Comparison of ENCODE assay signal across 25 mouse cellular contexts in the genomic region with DNA sequence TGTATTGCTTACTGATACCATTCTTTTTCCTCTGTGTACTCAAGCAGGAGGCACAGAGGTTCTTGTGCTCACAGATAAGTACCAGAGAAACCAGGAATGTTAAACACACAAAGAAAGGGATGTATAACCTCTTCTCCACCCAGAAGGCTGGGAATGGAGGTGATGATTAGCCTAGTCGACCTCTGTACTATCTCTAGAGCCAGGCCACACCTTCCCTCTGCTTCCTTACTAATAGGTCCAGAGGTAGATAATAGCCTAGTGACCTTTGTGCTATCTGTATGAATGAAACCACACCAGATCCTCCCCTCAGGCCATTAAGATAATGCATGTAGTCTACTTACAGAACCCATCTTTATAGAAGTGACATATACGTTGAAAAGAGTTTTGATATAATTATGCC. TPM values are rescaled to one million over a fixed set of nuclear protein-coding genes. Genes with fewer than 3 reads are reported as not detected.
A peak's percentile ranks its signal among the peaks of the same experiment; 100 is the strongest.
DNase-seq lines count a peak whose midpoint lies in the region; ATAC-seq lines count a peak whose summit lies in the region.
"Had no signal": no experiment of that assay in that cellular context is flagged by ENCODE, and none has a peak within 500 bp of the region (broad histone marks: within the 10 kb centered on the region; RNA-seq: fewer than 3 reads in every experiment).

No protein-coding gene starts in this region.

- H3K27ac ChIP-seq in kidney, embryonic 15.5 days: no peak overlapping the region
- H3K27ac ChIP-seq in kidney, embryonic 16.5 days (ENCODE audit: low read length): no peak overlapping the region
- no peak overlapping the region for H3K27ac ChIP-seq in intestine, embryonic 16.5 days (ENCODE audit: low read length)
- H3K27ac ChIP-seq: embryonic facial prominence, embryonic 13.5 days; forebrain, embryonic 13.5 days; heart, adult 2 months; heart, embryonic 15.5 days had no signal

- H3K4me3 ChIP-seq in kidney, embryonic 15.5 days (replicated peaks): no peak overlapping the region
- H3K4me3 ChIP-seq in kidney, embryonic 16.5 days (ENCODE audit: low read length): no peak overlapping the region
- no peak overlapping the region for H3K4me3 ChIP-seq in intestine, embryonic 16.5 days (ENCODE audit: low read length)
- H3K4me3 ChIP-seq: embryonic facial prominence, embryonic 13.5 days; forebrain, embryonic 13.5 days; heart, adult 2 months; heart, embryonic 15.5 days had no signal

- H3K9ac ChIP-seq in kidney, embryonic 15.5 days: no peak overlapping the region
- H3K9ac ChIP-seq in kidney, embryonic 16.5 days (replicated peaks; ENCODE audit: low read length): no peak overlapping the region
- H3K9ac ChIP-seq in intestine, embryonic 16.5 days (ENCODE audit: low read depth, low read length): no peak overlapping the region
- H3K9ac ChIP-seq: embryonic facial prominence, embryonic 13.5 days; forebrain, embryonic 13.5 days; forebrain, postnatal 0 days; heart, embryonic 15.5 days had no signal

- no peaks in the 10 kb centered on the region for H3K4me1 ChIP-seq in kidney, embryonic 15.5 days
- no peaks in the 10 kb centered on the region for H3K4me1 ChIP-seq in kidney, embryonic 16.5 days (ENCODE audit: insufficient read depth, low read length)
- peaks cover 3% of the 10 kb centered on the region; the same call in 1 of the 2 replicates for H3K4me1 ChIP-seq in intestine, embryonic 16.5 days (ENCODE audit: control insufficient read depth, insufficient read depth, low read length)
- H3K4me1 ChIP-seq: embryonic facial prominence, embryonic 13.5 days; forebrain, embryonic 13.5 days; heart, embryonic 15.5 days had no signal

- H3K36me3 ChIP-seq in kidney, embryonic 15.5 days: no peaks in the 10 kb centered on the region
- H3K36me3 ChIP-seq in kidney, embryonic 16.5 days (ENCODE audit: insufficient read depth, low read length): no peaks in the 10 kb centered on the region
- no peaks in the 10 kb centered on the region for H3K36me3 ChIP-seq in intestine, embryonic 16.5 days (ENCODE audit: control insufficient read depth, insufficient read depth, low read length)
- H3K36me3 ChIP-seq: embryonic facial prominence, embryonic 13.5 days; G1E; heart, embryonic 15.5 days had no signal

- H3K4me2 ChIP-seq in kidney, embryonic 15.5 days: no peak overlapping the region
- no peak overlapping the region for H3K4me2 ChIP-seq in kidney, embryonic 16.5 days (replicated peaks; ENCODE audit: low read depth, low read length)
- H3K4me2 ChIP-seq in intestine, embryonic 16.5 days (ENCODE audit: low read depth, low read length): no peak overlapping the region
- H3K4me2 ChIP-seq: embryonic facial prominence, embryonic 13.5 days; forebrain, embryonic 13.5 days; heart, embryonic 11.5 days; heart, embryonic 15.5 days had no signal

- H3K27me3 ChIP-seq in kidney, embryonic 15.5 days: no peaks in the 10 kb centered on the region
- no peaks in the 10 kb centered on the region for H3K27me3 ChIP-seq in kidney, embryonic 16.5 days (ENCODE audit: insufficient read depth, low read length)
- H3K27me3 ChIP-seq in intestine, embryonic 16.5 days (replicated peaks; ENCODE audit: control insufficient read depth, insufficient read depth, low read length): no peaks in the 10 kb centered on the region
- H3K27me3 ChIP-seq: embryonic facial prominence, embryonic 13.5 days; forebrain, embryonic 13.5 days; heart, embryonic 15.5 days had no signal

- ATAC-seq in kidney, embryonic 15.5 days (replicated peaks; ENCODE audit: low FRiP score): no peak
- no peak for ATAC-seq in kidney, embryonic 16.5 days (ENCODE audit: low FRiP score, low TSS enrichment)
- peak; percentile 99 for ATAC-seq in intestine, embryonic 16.5 days
- ATAC-seq: activated CD4-positive, CD25-positive, alpha-beta regulatory T cell, adult 4 months; CD4-positive, CD25-positive, alpha-beta regulatory T cell, adult 4 months; forebrain, embryonic 13.5 days; forebrain, postnatal 0 days had no signal

- peak; percentile 43 for DNase-seq in kidney, adult 11 months
- DNase-seq in kidney, postnatal 36 days: peak; percentile 16 to 18
- DNase-seq in yolk sac, embryonic 10.5 days (ENCODE audit: low spot score): peak; percentile 67
- no peak for DNase-seq in layer of hippocampus, adult 18-20 months (ENCODE audit: low spot score in 2 of 2)
- DNase-seq in testis, postnatal 10 days (ENCODE audit: low spot score): no peak
- DNase-seq: adrenal gland, postnatal 14 days; B cell, adult 2 months; cerebellum, adult 18-20 months; cerebellum, adult 9-11 months; cerebellum, postnatal 36 days; forebrain, postnatal 0 days; gastrocnemius, postnatal 14 days; heart, adult 2 months; heart, postnatal 14 days had no signal

- no peaks in the 10 kb centered on the region for H3K9me3 ChIP-seq in kidney, embryonic 15.5 days (replicated peaks)
- no peaks in the 10 kb centered on the region for H3K9me3 ChIP-seq in kidney, embryonic 16.5 days (ENCODE audit: low read length)
- H3K9me3 ChIP-seq in intestine, embryonic 16.5 days (ENCODE audit: control insufficient read depth, low read length): no peaks in the 10 kb centered on the region
- H3K9me3 ChIP-seq: embryonic facial prominence, embryonic 13.5 days; forebrain, embryonic 13.5 days; G1E; heart, embryonic 15.5 days had no signal

- 54% methylated on average over 2 of the region's 2 CpGs for WGBS in kidney, embryonic 15.5 days
- WGBS in kidney, embryonic 16.5 days: 54% methylated on average over 2 of the region's 2 CpGs
- 33% methylated on average over 2 of the region's 2 CpGs for WGBS in intestine, embryonic 16.5 days

RNA-seq across cellular contexts. Expression of a gene that starts 25.2 kb away (rescaled TPM):
- 7.3 and 7.4 TPM in 2 replicates for polyA plus RNA-seq in kidney, embryonic 15.5 days (2015; fragmentation: Nextera tagmentation; extraction: Ambion mirVana)
- 5.8 and 5.9 TPM in 2 replicates for polyA plus RNA-seq in kidney, embryonic 16.5 days (2015; fragmentation: Nextera tagmentation; extraction: Ambion mirVana)
- 4.5 and 4.9 TPM in 2 replicates for polyA plus RNA-seq in intestine, embryonic 16.5 days (2015; fragmentation: Nextera tagmentation; extraction: Ambion mirVana)
- total RNA-seq in layer of hippocampus, adult 18-20 months (2021): 10 to 100 TPM; 41.9 to 44.7 TPM

RNA-seq across cellular contexts. Expression of a gene that starts 29.5 kb away (rescaled TPM):
- polyA plus RNA-seq in kidney, embryonic 15.5 days (2015; fragmentation: Nextera tagmentation; extraction: Ambion mirVana): not detected in 2 replicates
- not detected in 2 replicates for polyA plus RNA-seq in kidney, embryonic 16.5 days (2015; fragmentation: Nextera tagmentation; extraction: Ambion mirVana)
- polyA plus RNA-seq in intestine, embryonic 16.5 days (2015; fragmentation: Nextera tagmentation; extraction: Ambion mirVana): not detected in 2 replicates
- 1 to 10 TPM; 3.1 TPM for total RNA-seq in layer of hippocampus, adult 18-20 months (2021)
- total RNA-seq: adrenal gland, postnatal 14 days; gastrocnemius, adult 18-20 months had no signal
- polyA plus RNA-seq: activated CD4-positive, CD25-positive, alpha-beta regulatory T cell, adult 4 months; CD4-positive, CD25-positive, alpha-beta regulatory T cell, adult 4 months; embryonic facial prominence, embryonic 13.5 days; forebrain, embryonic 13.5 days; forebrain, postnatal 0 days; heart, embryonic 11.5 days; heart, embryonic 15.5 days had no signal

Comparison
In these comparisons a context has a peak if more than half of its experiments do, and no peak if none do; other contexts are left out.
1. DNase-seq: peak in kidney, adult 11 months (single experiment), kidney, postnatal 36 days (2 of 2) and yolk sac, embryonic 10.5 days (single experiment); none in layer of hippocampus, adult 18-20 months (0 of 2) and testis, postnatal 10 days (single experiment).